Mouse (Mus musculus) cerebellum, adult 8-10 months (tissue): ENCODE data around the gene Gm49601.

Source experiments
- DNase-seq: peaks from one replicate; pipeline ENCODE4 v3.0.0; 2022

Gm49601 gene

GRCm38 (mm10) chr16:18580389-18580788 lies 45.8 kb downstream of the Gm49601 start:
- DNase-seq = no peak

GRCm38 (mm10) chr16:18577599-18578160 lies 48.5 kb downstream of the Gm49601 start:
- DNase-seq = no peak

DNA sequence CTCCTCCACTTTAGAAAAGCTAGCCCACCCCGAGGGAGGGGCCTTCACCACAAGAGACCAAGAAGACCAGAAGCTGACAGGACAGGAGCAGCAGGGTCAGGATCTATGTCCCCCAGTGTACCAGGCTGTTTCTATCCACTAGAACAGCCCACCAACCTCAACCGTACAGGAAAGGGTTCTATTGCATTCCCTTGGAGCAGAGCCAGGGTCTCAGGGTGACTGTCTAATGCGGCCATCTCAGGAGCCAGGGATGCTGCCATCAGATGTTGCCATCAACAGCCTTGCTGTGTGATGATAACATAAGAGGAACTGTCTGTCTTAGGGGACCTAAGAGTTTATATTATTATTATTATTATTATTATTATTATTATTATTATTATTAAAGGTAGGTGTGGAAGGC lies 49.2 kb downstream of the Gm49601 start:
- DNase-seq = no peak

DNA sequence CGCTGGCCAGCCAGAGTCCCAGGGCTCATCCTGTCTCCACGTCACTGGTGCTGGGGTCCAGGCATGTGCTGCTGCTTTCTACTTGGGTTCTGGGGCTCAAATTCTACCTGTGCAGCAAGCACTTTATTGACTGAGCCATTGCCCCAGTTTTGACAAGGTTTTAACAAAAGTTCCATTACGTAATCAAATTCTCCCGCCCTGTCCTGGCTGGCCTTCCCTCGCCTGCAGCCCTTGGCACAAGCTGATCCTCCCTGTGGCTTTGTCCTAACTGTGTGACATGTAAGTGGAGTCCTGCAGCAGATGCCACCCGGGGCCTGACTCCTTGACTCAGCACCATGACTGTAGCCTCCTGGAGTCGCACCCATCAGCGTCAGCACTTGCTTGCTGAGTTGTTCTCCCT lies 52.0 kb downstream of the Gm49601 start:
- DNase-seq = no peak
